Mouse (Mus musculus) frontal cortex, postnatal 36 days (tissue): ENCODE measurements around the gene D630039A03Rik.

Experiments
- DNase-seq, 2 experiments: peaks; one replicate each; pipeline ENCODE4 v3.0.0; 2022; ENCODE audit warnings: low spot score in 2 of 2

Gene D630039A03Rik

DNA sequence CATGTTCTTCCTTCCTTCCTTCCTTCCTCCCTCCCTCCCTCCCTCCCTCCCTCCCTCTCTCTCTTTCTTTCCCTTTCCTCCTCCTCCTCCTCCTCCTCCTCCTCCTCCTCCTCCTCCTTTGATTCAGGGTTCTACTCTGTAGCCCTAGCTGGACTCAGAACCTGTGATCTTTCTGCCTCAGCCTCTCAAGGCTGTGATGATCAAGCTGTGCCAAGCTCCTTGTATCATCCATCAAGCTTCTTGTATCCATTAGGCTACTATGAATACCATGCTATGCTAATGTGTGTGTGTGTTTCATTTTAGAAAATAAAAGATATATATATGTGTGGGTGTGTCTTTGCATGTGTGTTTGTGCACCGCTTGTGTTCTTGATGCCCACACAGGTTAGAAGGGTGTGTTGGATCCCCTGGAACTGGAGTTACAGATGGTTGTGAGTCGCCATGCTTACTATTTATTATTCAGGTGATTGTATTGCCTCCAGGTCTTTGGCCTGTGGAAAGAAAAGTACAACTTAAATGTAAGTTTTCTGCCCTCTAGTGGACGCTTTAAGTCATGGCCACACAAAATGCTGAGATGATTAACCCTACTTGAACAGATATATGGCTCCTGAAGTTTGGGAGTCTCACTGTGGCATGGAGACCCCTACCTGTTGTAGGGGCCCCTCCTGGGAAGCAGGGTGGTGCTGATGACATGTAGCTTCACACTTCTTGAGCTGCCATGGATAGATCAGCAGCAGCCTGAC lies 11.5 kb upstream of the D630039A03Rik start:
- DNase-seq, result no peak

- DNase-seq, result no peak
Observed at GRCm38 (mm10) chr4:57924556-57925071, 8.5 kb upstream of the D630039A03Rik start.

DNA sequence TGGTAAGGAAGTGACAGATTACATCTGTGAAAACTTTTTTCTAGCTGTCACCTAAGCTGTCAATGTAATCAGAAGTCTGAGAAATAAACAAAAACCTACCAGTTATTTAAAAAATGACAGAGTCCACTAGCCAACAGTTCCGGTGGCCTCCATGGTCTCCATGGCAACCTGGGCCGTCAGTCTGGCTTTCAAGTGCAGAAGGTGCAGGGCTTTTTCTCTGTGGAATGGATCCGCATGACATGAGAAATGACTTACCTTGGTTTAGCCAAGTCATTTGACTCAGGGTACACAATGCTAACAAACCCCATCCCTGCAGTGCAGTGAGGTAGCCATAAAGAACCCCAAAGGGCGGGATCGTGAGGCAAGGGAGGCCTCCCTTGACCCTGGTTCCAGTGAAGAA lies 6.1 kb upstream of the D630039A03Rik start:
- no peak for DNase-seq

DNA sequence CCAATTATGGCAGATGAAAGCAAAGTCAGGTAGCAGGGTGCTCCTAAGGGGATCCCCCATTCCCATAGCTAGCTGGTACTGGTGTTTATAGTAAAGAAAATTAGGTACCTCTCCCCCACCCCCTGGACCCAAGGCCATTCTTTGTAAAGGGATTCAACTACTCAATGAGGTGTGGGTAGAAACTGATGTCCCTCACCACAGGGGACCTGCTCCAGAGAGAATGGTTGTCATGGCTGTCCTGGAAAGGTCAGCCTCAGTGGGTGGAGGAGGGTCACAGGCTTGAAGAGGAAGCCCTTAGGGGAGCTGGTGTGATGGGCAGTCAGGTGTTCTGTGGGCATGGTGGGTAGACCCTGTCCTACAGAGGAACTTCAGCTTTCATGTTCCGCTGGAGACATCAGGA lies 4.4 kb upstream of the D630039A03Rik start:
- DNase-seq, result no peak

DNA sequence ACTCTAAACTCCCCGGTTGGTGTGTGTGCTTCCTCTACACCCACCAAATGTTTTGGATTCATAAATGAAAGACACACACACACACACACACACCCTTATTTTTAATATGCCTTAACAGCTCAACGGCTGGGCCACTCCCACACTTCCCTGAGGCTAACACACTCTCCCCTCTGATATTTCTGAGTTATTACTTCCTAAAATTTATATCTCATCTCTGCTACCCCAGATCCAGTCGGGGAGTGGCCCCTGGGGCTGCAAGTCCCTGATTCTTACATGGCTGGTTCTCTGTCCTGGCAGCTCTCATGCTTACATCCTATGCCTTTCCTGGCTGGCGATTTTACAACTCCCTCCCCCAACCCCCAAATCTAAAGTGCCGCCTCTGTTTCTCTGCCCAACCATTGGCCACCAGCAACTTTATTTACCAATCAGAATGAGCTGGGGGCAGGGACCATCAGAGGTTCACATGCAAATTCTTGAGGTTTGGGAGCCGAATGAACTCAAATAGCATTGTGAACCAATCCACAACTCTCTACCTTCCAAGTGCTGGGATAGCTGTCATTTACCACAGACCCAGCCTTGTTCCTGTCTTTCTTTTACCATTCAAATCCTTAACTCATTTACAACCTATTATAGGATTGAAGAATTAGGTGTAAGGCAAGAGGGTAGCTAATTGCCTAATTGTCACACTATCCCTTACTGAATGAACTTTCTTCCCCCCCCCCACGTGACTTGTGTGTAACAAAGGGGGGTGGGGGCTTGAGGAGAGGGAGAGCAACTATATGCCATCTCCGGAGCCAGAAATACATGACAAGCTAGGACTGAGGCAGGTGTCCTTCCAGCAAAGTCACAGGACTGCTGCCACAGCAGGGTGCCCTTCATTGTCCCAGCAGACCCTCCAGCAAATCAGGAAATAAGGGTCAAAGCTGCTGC lies 3.7 kb upstream of the D630039A03Rik start:
- DNase-seq, result no peak

- DNase-seq, result no peak
Observed at GRCm38 (mm10) chr4:57916711-57917110, 614 bp upstream of the D630039A03Rik start.

DNA sequence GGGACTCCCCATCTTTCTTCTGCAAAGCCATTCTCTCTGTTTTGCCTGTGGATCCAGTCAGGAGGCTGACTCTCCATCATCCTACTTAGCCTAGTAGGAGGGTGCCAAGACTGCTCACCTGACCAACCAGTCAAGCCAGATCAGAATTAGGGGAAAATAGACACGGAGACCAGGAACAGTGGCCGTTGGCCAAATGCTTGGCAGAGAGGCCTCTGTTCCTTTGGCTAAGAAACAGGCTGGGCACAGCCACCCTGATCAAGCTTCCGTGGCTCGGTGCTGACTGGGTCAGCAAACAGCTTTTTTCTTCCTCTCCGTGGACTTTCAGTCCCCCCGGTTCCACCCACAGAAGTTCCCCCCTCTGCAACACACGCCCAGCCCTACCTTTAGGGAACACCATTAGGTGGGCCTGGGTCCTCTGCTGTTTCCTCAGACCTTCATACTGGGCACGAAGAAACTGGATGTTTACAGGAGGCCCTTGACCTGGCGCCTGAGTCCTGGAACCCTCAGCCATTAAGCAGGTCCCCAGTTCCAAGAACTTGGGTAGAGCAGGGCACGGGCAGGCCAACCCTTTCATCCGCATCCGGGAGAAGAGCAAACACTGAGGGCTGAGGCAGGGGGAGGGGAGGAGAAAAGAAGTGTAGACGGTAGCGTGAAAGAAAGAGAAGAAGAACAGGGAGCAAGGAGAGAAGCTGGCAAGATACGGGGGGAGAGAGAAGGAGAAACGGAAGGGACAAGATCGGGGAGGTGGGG lies 706 bp downstream of the D630039A03Rik start:
- peak in 1 of 2 experiments; percentile 27 for DNase-seq

DNA sequence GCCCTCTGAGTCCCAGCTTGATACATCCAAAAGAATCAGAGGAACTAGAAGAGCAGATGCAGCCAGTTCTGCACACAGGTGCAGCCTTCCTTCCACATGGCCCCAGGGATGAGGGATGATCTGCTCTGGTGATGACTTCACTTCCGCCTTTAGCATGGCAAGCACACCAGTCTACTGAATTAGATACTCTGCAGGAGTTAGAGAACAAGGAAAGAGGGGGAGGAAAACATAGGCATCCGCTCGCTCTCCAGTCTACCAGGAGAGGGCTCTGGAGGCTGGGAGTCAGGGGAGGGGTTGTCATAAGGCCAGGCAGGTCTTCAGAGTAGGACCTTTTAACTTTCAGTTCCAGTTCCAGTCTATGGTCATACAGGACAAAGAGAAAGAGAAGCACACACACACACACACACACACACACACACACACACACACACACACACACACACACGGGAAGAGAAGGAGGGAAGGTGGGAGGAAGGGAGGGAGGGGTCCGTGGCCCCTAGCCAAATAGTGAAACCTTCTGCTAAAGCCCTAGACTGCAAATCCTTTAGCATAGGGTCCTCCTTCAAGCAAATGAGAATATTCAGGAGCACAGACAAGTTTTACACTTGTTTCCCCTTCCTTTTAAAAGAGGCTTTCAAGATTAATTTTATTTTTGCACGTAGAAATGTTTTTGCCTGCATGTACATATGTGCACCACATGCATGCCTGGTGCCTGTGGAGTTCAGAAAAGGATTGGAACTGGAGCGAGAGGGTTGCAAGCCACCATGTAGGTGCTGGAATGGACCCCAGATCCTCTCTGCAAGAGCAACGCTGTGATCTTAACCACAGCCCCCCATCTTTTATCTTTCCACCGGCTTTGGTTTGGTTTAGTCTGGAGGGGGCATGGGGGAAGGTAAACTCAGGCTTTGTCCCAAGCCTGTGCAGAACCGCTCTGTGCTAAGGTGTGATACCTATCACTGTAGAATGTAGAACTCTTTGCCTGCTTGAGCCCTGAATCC lies 1.6 kb downstream of the D630039A03Rik start:
- no peak for DNase-seq

DNA sequence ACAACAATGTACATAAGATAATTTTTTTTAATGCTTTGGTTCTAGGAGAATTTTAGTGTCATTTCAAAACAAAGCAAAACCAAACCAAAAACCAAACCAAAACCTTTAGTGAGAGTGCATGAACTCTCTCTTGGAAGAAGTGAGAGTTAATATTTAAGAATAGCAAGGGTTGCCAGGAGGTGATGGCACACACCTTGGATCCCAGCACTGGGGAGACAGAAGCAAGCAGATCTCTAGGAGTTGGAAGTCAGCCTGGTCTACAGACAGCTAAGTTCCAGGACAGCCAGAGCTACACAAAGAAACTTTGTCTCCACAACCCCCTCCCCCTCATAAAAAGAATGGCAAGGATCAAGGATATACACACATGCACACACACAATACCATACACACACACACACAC lies 3.1 kb downstream of the D630039A03Rik start:
- no peak for DNase-seq

GRCm38 (mm10) chr4:57908860-57909259 lies 7.2 kb downstream of the D630039A03Rik start:
- no peak for DNase-seq

DNA sequence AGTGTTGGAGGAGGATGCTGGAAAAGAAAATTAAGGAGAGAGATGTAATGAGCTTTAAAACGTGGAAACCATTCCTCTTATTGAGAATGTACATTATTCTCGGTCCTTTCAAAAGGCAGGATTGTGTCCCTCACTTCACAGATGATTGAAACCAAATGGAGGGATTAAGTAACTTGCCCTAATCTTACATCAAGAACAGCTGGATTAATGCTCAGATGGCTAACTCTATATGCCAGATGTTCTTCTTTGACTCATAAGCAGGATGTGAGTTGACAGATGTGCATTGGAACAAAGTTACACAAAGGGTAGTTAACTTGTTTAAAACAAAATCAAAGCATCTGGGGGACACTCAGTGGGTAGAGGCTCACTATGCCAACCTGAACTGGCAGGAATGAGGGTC lies 9.4 kb downstream of the D630039A03Rik start:
- DNase-seq, result no peak

GRCm38 (mm10) chr4:57904638-57905037 lies 11.5 kb downstream of the D630039A03Rik start:
- no peak for DNase-seq

GRCm38 (mm10) chr4:57904211-57904610 lies 11.9 kb downstream of the D630039A03Rik start:
- DNase-seq, result peak; percentile 40 to 60

- no peak for DNase-seq
Observed at GRCm38 (mm10) chr4:57902619-57903018, 13.5 kb downstream of the D630039A03Rik start.

DNA sequence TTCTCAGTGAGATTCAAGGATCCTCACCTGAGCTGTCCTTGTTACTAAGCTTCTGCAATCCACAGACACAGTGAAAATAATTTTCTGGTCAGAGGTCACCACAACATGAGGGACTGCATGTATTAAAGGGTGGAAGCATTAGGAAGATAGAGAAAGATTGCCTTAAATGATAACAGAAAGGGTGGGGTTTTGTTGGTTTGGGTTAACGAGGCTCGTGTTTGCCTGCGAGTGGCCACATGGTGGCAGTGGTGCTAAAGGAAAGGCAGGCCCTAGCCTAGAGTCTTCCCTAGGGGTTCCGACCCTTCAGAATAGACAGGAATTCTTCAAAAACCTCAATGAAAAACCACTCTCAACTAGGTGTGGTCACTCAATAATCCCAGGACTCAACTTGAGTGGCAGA lies 14.9 kb downstream of the D630039A03Rik start:
- DNase-seq, result peak in 1 of 2 experiments; percentile 24

DNA sequence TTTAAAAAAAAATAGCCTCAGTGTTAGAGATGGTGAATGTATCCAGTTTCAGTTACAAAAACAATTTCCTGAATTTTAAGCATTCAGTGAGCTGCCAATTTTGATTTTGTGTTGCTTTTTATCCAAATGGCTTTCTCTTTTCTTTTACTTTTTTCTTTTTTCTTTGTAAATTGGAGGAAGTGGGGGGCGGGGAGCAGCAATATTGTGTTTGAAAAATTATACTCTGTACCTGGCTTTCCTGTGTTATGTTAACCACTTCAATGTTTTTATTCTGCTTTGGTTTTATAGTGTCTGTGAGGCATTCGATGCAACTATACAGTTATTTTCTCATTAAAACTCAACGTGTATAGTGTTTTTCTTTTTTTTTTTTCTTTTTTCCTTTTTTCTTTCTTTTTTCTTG lies 19.5 kb downstream of the D630039A03Rik start:
- DNase-seq, result no peak

DNA sequence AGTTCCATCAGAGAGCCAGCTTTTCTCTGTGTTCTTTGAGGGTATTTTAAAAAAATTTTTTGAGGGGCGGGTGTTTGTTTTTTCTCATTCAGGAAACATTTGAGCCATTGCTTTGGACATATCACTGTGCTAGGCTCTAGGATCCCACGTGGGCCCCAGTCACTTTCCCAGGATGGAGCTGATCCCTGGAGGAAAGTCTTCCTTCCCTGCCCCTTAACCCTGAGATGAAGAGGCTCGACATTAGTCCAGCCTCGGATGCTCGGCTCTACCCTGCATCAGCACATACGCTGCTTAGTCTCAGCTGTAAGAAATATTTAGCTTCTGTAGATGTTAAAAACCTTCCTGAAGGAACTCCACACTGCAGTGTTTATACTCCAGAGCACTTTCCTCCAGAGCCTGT lies 20.2 kb downstream of the D630039A03Rik start:
- DNase-seq, result no peak

DNA sequence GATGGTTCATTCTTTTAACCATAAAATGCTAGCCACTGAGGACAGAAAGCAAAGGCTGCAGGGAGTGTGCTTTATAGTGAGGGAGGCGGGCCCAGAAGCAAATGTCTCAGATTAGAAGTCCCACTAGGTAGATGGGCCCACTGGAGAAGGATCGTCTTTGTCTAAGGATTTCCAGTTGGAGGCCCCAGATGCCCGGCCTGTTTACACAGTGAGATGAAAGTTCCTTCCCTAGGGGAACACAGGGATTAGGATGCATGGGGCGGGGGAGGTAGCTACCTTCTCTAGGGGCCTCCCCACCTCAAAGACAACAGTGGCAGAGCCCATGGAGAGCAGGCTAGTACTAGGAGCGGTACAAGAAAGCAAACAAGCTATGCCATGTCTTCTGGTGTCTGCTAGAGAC lies 21.0 kb downstream of the D630039A03Rik start:
- DNase-seq, result no peak

GRCm38 (mm10) chr4:57892001-57892586 lies 24.0 kb downstream of the D630039A03Rik start:
- no peak for DNase-seq

DNA sequence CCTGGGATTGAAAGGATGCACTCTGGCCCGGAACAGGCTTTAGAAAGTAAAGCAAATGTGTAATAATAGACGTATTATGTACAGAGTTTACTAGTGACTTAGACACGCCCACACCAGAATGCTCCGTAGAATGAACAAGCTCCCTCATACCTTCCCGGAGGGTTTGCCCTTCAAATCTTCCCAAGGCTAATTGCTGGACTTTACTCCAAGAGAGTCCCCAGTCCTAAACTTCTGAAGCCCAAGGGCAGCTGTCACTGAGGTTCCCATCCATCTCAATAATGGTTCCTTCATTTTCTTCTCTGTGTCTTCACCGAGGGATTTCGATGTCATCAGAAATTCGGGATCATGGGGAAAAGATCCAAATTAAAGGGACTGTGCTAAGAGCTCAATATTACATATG lies 26.3 kb downstream of the D630039A03Rik start:
- DNase-seq, result no peak
